Mouse (Mus musculus) heart, embryonic 10.5 days (tissue): ENCODE measurements around the gene Cacna1s. TPM values are rescaled to one million over a fixed set of nuclear protein-coding genes. Genes with fewer than 3 reads are reported as not detected.

ENCODE experiments used
- DNase-seq: peaks from one replicate; pipeline ENCODE4 v3.0.0-alpha.2; 2017; ENCODE audit warnings: low spot score
- H3K27ac ChIP-seq: fragments of 300-500 bp; sonication (generic); 2 replicates; pipeline ENCODE4 v1.5.1; 2016; ENCODE audit warnings: mild to moderate bottlenecking
- H3K27me3 ChIP-seq: fragments of 300-500 bp; sonication (generic); 2 replicates; pipeline ENCODE4 v1.6.1; 2016; ENCODE audit warnings: mild to moderate bottlenecking; ENCODE audit not compliant: poor library complexity, insufficient read depth, severe bottlenecking
- H3K36me3 ChIP-seq: fragments of 300-500 bp; sonication (generic); 2 replicates; pipeline ENCODE4 v1.6.1; 2016; ENCODE audit warnings: mild to moderate bottlenecking, moderate library complexity
- H3K4me1 ChIP-seq: fragments of 300-500 bp; sonication (generic); 2 replicates; pipeline ENCODE4 v1.6.1; 2016; ENCODE audit warnings: mild to moderate bottlenecking
- H3K4me3 ChIP-seq: fragments of 300-500 bp; sonication (generic); 2 replicates; pipeline ENCODE4 v1.5.1; 2016; ENCODE audit warnings: mild to moderate bottlenecking, moderate library complexity
- H3K9me3 ChIP-seq: fragments of 300-500 bp; sonication (generic); 2 replicates; pipeline ENCODE4 v1.6.1; 2016; ENCODE audit warnings: mild to moderate bottlenecking, moderate library complexity
- WGBS: fragments of 180-500 bp; shearing (Covaris S2); methylation state at CpG from one replicate; pipeline ENCODE4 v1.1.7; 2016; 5-methylcytosine and 5-hydroxymethylcytosine counted together
- polyA plus RNA-seq: library from polyadenylated mRNA; unstranded; fragments of >200 nt; fragmentation: Nextera tagmentation; extraction: Ambion mirVana; gene quantifications from 2 replicates; pipeline ENCODE4 v1.2.1, GENCODE M21; 2016

Gene Cacna1s
- polyA plus RNA-seq, 1 experiment from 2014 or later = 1.3 TPM

DNA sequence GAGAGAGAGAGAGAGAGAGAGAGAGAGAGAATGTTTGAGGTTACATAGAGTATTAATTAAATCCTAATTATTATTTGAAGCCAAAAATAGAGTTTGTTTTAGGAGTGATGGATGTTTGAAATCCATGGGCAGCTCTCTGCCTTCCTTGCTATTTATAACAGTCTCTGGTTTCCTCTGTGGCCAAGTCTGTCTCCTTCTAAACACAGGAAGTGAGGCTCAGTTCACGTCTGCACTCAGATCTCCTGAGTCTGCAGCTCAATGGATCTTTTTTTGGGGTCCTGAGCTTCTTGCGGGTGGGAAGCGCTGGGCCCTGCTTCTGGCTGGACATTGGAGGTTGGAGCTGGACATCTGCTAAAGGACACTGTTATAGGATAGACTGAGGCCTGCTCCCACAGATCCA is 75.3 kb downstream of the Cacna1s start:
- DNase-seq = no peak
- H3K4me3 ChIP-seq = no peak overlapping the region
- H3K9me3 ChIP-seq = no peaks in the 10 kb centered on the region
- 42% methylated on average over 3 of the region's 3 CpGs for WGBS
- H3K27ac ChIP-seq = peak overlapping the region; percentile 77
- H3K36me3 ChIP-seq = no peaks in the 10 kb centered on the region
- H3K27me3 ChIP-seq = peaks cover 6% of the 10 kb centered on the region
- peaks cover 78% of the 10 kb centered on the region for H3K4me1 ChIP-seq

DNA sequence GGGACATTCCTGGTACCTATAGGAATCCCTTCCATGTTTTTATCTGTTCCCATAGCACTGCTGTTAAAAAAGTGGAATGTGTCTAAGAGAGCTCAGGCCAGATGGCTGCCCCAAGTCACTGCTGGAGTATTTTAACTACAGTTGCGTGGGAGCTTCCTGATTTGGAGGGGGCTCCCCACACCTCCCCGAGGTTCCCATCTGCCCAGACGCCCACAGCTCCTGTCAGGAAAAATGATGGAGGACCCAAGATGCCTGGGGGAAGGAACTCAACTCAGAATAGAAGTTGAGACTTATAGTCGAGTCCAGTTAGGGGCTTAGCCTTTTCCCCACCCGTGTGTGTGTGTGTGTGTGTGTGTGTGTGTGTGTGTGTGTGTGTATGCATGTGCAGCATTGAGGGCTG is 75.9 kb downstream of the Cacna1s start:
- Histone ChIP-seq H3K9me3 (no peaks in the 10 kb centered on the region), H3K4me1 (peaks cover 83% of the 10 kb centered on the region), H3K4me3 (no peak overlapping the region), H3K27ac (peak overlapping the region; percentile 77), H3K36me3 (no peaks in the 10 kb centered on the region), H3K27me3 (peaks cover 10% of the 10 kb centered on the region)
- 46% methylated on average over 5 of the region's 5 CpGs for WGBS
- no peak for DNase-seq

DNA sequence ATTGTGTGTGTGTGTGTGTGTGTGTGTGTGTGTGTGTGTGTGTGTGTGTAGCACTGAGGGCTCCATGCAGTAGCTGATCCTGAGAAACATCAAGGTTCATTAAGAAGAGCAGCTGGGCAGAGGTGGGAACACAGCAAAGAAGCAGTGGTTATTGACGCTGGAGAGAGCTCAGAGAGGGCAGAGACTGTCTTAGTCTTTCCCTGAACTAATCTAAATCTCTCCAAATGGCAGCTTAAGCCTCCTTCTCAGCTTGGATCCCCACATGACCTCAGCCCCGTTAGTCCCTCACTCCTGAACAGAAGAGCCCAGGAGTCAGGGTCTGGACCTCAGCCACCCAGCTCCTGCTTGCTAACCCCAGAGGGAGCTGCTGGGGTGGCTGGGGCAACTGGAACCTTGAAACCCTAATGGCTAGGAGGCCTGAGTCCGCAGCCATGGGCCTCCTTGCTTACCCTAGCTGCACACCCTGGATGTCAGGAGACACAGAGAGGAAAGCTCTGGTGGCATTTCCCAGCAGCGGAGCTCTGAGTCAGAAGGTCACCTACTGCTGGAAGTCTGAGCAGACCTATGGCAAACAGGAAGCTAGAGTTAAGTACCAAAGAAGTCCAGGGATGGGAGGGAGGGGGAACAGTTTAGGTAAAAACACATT is 76.5 kb downstream of the Cacna1s start:
- Histone ChIP-seq H3K9me3 (no peaks in the 10 kb centered on the region), H3K4me3 (no peak overlapping the region), H3K27ac (peak overlapping the region; percentile 65), H3K36me3 (no peaks in the 10 kb centered on the region), H3K27me3 (peaks cover 10% of the 10 kb centered on the region), H3K4me1 (peaks cover 83% of the 10 kb centered on the region)
- 42% methylated on average over 4 of the region's 4 CpGs for WGBS
- DNase-seq = no peak

DNA sequence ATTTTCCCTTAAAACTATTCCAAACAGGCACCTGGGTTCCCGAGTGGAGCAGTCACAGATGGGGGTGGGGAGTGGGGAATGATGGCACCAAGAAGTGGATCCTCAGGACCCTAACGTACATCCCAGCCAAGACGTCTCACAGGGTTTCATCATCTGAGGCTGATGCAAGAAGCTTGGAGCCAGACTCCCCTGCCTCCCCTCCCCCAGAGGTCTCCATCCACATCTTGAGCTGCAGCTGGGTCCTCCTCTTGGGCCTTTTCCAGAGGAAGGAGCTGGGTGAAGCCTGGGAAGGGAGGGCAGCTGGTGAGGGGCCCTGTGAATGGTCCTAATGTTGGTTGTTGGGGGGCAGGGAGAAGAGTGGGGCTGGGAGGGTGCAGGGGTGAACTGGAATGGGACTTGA is 77.6 kb downstream of the Cacna1s start:
- no peak for DNase-seq
- H3K36me3 ChIP-seq = no peaks in the 10 kb centered on the region
- H3K4me1 ChIP-seq = peaks cover 84% of the 10 kb centered on the region
- H3K27me3 ChIP-seq = peaks cover 10% of the 10 kb centered on the region; the same call in 1 of the 2 replicates
- 63% methylated on average over 3 of the region's 3 CpGs for WGBS
- H3K9me3 ChIP-seq = no peaks in the 10 kb centered on the region
- no peak overlapping the region for H3K4me3 ChIP-seq
- H3K27ac ChIP-seq = no peak overlapping the region

DNA sequence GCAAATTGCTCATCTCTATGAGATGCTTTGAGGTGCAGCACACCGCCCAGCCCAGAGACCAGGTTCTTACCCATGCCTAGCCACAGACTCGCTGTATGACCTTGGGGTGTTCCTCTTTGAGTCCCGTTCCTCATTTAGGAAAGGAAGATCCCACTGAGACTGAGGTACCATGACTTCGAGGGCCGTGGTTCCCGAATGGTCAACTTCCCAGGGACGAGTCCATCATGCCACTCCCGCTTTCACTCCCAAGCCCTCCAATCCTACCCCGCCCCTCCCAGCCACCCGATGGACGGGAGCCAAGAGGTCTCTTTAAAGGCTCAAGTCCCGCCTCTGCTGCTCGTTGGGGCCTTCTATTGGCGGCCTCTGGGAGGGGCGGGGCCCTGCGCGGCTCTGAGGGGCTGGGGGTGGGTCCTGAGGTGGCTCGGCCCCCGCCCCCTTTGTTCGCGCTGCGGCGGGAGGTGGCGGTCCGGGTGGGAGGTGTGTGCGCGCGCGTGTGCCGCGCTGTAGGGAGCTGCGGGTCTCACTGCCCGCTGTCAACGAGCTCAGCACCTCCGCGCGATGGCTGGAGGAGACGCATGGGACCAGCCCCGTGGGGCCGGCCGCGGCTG is 78.5 kb downstream of the Cacna1s start, which contains the start of gene Kif21b:
Kif21b (plus strand) TSS at position 439 of the 608 bp plus-strand sequence.
- Histone ChIP-seq H3K4me1 (peaks cover 93% of the 10 kb centered on the region), H3K9me3 (no peaks in the 10 kb centered on the region), H3K4me3 (peak within 1 kb of the TSS; percentile 95), H3K27ac (peak within 1 kb of the TSS; percentile 91), H3K36me3 (no peaks in the 10 kb centered on the region), H3K27me3 (peaks cover 10% of the 10 kb centered on the region; the same call in 1 of the 2 replicates)
- DNase-seq = peak; percentile 97
- WGBS = 1% methylated on average over 42 of the region's 42 CpGs

DNA sequence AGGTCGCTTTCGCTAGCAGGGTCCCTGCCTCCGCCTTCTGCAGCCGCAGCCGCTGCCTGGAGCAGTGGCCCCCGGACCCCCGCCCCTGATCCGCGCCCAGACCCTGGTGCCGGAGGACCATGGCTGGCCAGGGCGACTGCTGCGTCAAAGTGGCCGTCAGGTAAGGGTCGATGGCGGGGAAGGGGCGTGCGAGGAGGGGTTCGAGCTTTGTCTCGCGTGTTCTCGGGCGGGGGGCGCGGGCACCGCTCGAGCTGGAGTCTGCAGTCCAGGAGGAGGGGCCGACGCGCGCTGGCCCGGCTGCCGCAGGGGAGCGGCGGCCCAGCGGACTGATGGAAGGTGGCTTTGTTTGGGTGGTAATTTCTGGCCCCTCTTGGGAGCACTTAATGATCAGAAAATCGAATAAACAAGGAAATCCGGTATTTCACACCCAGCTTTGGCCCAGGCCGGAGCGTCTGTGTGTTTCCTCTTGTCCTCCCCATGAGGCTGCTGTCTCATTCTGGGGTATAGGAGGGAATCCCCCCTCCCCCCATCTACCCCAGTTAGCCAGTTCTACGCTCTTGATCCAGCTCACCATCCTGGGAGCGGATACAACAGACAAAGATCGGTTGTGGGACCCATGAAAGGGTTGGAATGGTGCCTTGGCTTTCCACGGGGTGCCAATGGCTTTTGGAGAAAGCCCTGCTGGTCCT is 79.2 kb downstream of the Cacna1s start:
- DNase-seq = peak; percentile 85

DNA sequence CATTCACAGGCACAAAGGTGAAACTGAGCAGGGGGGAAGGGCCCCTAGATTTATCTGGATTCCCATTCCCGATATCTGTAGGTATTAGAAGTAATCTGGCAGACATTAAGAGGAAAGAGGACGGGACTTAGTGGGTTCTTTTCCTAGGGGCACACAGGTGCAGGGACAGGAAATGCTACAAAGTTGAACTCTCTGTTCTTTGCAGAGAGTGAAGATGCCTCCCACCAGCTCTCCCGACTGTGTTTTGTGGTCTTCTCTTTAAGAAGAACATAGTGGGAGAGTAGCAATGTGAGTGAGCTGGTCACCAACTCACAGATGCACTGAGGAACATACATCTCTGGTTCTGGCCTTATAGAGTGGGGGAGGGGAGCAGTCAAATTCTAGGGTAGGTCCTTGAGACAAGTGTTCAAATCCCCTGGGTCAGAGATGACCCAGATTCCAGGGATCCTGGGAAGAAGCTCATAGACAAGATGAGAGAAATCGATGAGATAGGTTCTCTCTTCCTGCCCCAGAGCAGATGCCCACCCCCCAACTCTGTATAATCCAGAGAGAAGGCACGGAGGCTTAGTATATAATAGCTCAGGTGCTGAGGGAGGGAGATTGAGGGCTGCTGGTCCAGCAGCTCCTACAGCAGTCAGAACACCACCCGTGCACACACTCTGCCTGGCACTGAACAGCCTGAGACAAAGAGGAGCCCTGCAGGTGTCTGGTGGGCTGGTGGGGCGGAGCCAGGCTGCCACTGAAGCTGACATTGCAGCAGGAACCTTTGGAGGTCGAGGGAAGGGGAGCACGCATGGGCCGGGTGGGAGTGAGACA is 80.0 kb downstream of the Cacna1s start:
- Histone ChIP-seq H3K4me1 (peaks cover 98% of the 10 kb centered on the region), H3K27ac (peak overlapping the region; percentile 91), H3K9me3 (no peaks in the 10 kb centered on the region), H3K36me3 (no peaks in the 10 kb centered on the region), H3K4me3 (peak overlapping the region; percentile 95), H3K27me3 (peaks cover 10% of the 10 kb centered on the region; the same call in 1 of the 2 replicates)
- no peak for DNase-seq
- 41% methylated on average over 10 of the region's 10 CpGs for WGBS

More for the DNA sequence above, 79.2 kb downstream of the Cacna1s start:
- under 1% methylated on average over 43 of the region's 43 CpGs for WGBS
- Histone ChIP-seq H3K4me1 (peaks cover 96% of the 10 kb centered on the region), H3K9me3 (no peaks in the 10 kb centered on the region), H3K36me3 (no peaks in the 10 kb centered on the region), H3K27me3 (peaks cover 10% of the 10 kb centered on the region; the same call in 1 of the 2 replicates), H3K27ac (peak overlapping the region; percentile 91), H3K4me3 (peak overlapping the region; percentile 95)

DNA sequence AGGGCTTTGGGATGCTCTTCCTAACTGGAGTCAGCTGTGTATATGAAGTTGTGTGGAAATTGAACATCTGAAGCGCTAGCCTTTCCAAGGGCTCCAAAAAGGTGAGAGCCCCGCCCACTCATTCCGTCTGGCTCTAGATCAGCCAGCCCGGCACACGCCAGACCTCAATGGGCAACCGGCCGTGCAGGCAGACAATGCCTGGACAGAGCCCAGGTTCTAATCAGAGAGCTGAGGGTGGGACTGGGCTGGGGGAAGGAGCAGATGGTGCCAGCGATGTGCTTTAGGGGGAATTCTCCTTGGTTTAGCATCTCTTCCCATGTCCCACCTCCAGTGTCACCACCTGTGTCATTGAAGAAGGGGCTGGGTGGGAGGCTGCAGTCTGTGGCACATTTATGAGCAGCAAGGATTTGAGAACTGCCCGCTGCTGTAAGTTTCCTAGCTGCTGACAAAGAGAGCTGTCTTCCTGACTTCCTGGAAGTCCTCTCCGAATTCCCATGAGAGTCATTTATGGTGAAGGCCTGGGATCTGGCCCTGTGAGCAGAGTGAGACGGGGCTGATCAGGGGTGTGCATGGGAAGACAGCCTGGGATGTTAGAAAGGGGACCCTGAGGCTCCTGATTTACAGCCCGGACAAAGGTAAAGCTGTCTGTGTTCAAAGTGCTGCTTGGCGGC is 81.2 kb downstream of the Cacna1s start:
- 36% methylated on average over 13 of the region's 13 CpGs for WGBS
- Histone ChIP-seq H3K27ac (peak overlapping the region; percentile 66; the same call in 1 of the 2 replicates), H3K4me1 (peaks cover 99% of the 10 kb centered on the region), H3K36me3 (no peaks in the 10 kb centered on the region), H3K4me3 (peak overlapping the region; percentile 95; the same call in 1 of the 2 replicates), H3K27me3 (peaks cover 10% of the 10 kb centered on the region; the same call in 1 of the 2 replicates), H3K9me3 (no peaks in the 10 kb centered on the region)
- DNase-seq = no peak

DNA sequence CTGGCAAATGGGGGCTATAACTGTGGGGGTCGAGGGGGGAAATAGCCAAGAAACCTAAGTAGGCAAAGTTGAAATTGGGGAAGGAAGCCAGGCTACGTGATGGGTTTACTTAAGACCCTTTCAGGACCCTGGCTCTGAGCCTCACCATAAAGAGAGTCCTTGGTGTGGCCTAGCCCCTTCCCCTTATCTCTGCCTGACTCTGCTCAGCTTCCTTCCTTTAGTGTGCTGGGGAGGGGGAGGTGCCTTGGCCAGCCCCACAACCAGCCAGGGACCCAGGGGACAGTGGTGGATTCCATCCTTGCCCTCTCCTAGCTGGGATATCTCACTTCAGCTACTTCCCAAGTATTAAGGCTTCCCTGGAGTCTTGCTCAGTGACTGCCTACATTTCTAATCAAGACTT is 82.0 kb downstream of the Cacna1s start:
- Histone ChIP-seq H3K27ac (peak overlapping the region; percentile 66), H3K4me1 (peaks cover 99% of the 10 kb centered on the region), H3K27me3 (peaks cover 10% of the 10 kb centered on the region; the same call in 1 of the 2 replicates), H3K36me3 (no peaks in the 10 kb centered on the region), H3K4me3 (no peak overlapping the region), H3K9me3 (no peaks in the 10 kb centered on the region)
- 44% methylated on average over 2 of the region's 2 CpGs for WGBS
- no peak for DNase-seq

DNA sequence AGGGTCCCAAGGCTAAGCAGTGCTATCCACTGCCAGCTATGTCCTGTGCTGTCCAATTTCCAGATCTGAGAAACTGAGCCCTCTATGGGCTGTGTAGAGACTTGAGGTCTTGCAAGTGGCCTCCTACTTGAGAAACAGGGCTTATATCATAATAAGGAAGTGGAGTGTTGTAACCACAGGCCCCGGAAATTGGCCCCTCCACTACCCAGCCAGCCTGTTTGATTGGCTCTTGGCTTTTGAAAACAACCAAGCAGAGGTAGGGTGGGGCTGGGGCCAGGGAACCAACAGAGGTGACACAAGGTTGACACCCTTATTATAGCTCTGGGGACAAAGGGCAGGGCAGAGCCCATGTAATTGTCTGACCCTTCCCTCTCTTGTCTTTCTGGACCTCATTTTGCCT is 82.5 kb downstream of the Cacna1s start:
- DNase-seq = peak; percentile 91
- H3K4me1 ChIP-seq = peaks cover 99% of the 10 kb centered on the region
- no peaks in the 10 kb centered on the region for H3K9me3 ChIP-seq
- H3K36me3 ChIP-seq = no peaks in the 10 kb centered on the region
- WGBS = 62% methylated on average over 1 of the region's 1 CpGs
- H3K27me3 ChIP-seq = peaks cover 9% of the 10 kb centered on the region; the same call in 1 of the 2 replicates
- peak overlapping the region; percentile 66 for H3K27ac ChIP-seq
- no peak overlapping the region for H3K4me3 ChIP-seq

DNA sequence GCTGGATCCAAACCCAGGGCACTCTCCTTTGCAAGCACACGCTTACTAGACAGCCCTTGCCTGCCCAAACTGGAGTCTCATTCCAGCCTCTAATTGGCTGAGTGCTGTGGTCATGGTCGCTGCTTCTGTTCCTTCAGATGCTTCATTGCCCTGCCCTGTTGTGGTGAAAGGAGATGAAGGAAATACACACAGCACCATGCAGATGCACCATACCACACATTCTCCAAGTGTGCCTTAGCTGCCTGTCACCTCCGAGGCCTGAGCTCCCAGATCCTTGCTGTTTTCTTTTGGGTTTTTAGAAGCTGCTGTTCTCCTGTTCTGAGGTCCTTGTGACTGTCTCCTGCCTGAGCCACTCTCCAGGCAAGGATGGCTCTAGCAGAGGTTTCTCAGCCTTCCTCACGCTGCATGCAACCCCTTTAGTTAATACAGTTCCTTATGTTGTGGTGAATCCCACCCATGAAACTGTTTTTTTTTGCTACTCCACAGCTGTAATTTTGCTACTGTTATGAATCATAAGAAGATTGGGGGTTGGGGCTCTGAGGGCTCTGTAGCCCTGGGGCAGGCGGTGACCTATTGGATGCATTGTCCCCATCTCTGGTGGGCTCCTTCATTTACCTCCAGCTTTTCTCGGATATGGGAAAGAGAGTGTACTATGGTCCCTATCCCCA is 83.4 kb downstream of the Cacna1s start:
- Histone ChIP-seq H3K27me3 (peaks cover 6% of the 10 kb centered on the region; the same call in 1 of the 2 replicates), H3K27ac (peak overlapping the region; percentile 97), H3K9me3 (no peaks in the 10 kb centered on the region), H3K4me1 (peaks cover 99% of the 10 kb centered on the region), H3K36me3 (no peaks in the 10 kb centered on the region), H3K4me3 (no peak overlapping the region)
- 69% methylated on average over 6 of the region's 6 CpGs for WGBS
- no peak for DNase-seq
